Mouse (Mus musculus) heart, embryonic 12.5 days (tissue): ENCODE measurements around the gene H60c. TPM values are rescaled to one million over a fixed set of nuclear protein-coding genes. Genes with fewer than 3 reads are reported as not detected.

Experiments
- ATAC-seq: fragments of 200-750 bp; cut with Nextera tagmentation; 2 replicates; pipeline ENCODE4 v1.8.0; 2017; ENCODE audit warnings: moderate TSS enrichment, moderate library complexity; ENCODE audit not compliant: insufficient number of reproducible peaks, low FRiP score
- H3K27ac ChIP-seq: fragments of 300-500 bp; sonication (generic); 2 replicates; pipeline ENCODE4 v1.5.1; 2016; ENCODE audit warnings: mild to moderate bottlenecking, moderate library complexity; ENCODE audit not compliant: poor library complexity, severe bottlenecking
- H3K27me3 ChIP-seq: fragments of 300-500 bp; sonication (generic); replicated peaks from 2 replicates; pipeline ENCODE4 v1.6.1; 2016; ENCODE audit warnings: mild to moderate bottlenecking, moderate library complexity
- H3K36me3 ChIP-seq: fragments of 300-500 bp; sonication (generic); 2 replicates; pipeline ENCODE4 v1.6.1; 2016; ENCODE audit warnings: mild to moderate bottlenecking, moderate library complexity
- H3K4me1 ChIP-seq: fragments of 300-500 bp; sonication (generic); replicated peaks from 2 replicates; pipeline ENCODE4 v1.6.1; 2016; ENCODE audit warnings: mild to moderate bottlenecking
- H3K4me2 ChIP-seq: fragments of 300-500 bp; sonication (generic); 2 replicates; pipeline ENCODE4 v1.6.1; 2016; ENCODE audit warnings: mild to moderate bottlenecking, moderate library complexity
- H3K4me3 ChIP-seq: fragments of 300-500 bp; sonication (generic); 2 replicates; pipeline ENCODE4 v1.5.1; 2016; ENCODE audit warnings: mild to moderate bottlenecking
- H3K9ac ChIP-seq: fragments of 300-500 bp; sonication (generic); 2 replicates; pipeline ENCODE4 v1.6.1; 2016; ENCODE audit warnings: mild to moderate bottlenecking, moderate library complexity
- H3K9me3 ChIP-seq: fragments of 300-500 bp; sonication (generic); replicated peaks from 2 replicates; pipeline ENCODE4 v1.6.1; 2016; ENCODE audit warnings: mild to moderate bottlenecking, moderate library complexity
- WGBS: fragments of 180-500 bp; shearing (Covaris S2); methylation state at CpG from one replicate; pipeline ENCODE4 v1.1.7; 2016; 5-methylcytosine and 5-hydroxymethylcytosine counted together
- polyA plus RNA-seq: library from polyadenylated mRNA; unstranded; fragments of >200 nt; fragmentation: Nextera tagmentation; extraction: Ambion mirVana; gene quantifications from 2 replicates; pipeline ENCODE4 v1.2.1, GENCODE M21; 2016

H60c gene
- polyA plus RNA-seq, 1 experiment from 2014 or later: not detected

DNA sequence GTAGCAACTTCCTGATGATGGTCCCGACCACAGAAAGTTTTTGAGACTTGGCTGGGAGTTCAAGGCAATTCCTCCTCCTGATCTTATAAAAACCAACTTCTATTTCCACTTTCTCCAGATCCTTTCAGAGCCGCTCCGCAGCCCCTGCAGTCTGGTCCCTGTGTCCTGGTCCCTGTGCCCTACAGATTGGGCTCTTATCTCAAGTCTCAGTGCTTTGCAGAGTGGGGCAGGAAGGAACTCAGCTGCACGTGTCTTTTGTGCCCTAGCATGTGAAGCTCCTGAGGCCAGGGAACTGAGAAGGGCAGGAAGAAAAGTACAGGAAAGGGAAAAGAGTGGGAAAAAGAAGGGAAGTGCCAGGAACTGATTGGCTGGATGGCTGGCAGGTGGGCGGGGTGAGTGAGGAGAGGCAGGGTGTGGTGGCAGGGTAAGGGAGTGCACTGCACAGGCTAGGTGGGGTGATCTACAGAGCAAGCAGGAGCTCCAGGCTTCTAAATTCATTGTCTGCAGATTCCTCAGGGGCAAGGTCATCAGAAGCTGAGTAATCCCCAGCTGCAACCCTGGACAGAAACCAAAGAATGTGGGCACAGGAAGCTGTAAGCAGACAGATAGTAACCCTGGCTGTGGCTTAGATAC lies 30.8 kb downstream of the H60c start:
- Histone ChIP-seq H3K36me3 (no peaks in the 10 kb centered on the region), H3K27me3 (no peaks in the 10 kb centered on the region), H3K9me3 (no peaks in the 10 kb centered on the region; the same call in 1 of the 2 replicates), H3K4me3 (no peak overlapping the region), H3K27ac (no peak overlapping the region), H3K4me2 (no peak overlapping the region), H3K9ac (no peak overlapping the region), H3K4me1 (peaks cover 5% of the 10 kb centered on the region)
- 36% methylated on average over 5 of the region's 5 CpGs for WGBS
- ATAC-seq: no peak

DNA sequence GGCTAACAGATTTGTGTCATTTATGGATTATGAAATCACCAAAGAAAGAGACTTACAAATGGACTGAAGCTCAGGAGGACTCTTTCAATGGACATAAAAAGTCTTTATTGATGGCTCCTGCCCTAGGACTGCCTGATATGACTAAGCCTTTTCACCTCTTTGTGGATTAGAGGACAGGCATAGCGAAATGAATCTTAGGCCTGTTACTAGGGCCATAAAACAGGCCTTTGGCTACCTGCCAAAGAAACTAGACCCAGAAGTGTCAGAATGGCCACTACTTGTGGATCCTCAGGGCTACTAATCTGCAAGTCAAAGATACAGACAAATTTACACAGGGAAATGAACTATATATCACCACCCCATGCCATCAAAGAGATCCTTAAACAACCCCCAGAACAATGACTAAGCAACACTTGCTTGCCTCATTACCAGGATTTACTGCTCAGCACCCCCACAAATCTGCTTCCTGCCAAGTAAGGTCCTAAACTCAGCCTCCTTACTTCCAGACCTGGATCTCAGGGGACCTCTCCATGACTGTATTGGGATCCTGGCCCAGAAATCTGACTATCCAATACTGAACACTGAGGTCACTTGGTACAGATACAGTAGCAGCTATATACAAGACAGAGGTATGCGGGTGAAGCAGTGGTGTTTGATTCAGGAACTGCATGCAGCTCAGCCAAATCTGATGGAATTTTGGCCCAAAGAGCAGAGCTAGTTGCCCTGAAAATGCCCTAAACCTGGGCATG lies 39.0 kb downstream of the H60c start:
- Histone ChIP-seq H3K4me3 (no peak overlapping the region), H3K4me2 (no peak overlapping the region), H3K36me3 (no peaks in the 10 kb centered on the region), H3K9me3 (peaks cover 3% of the 10 kb centered on the region), H3K9ac (no peak overlapping the region), H3K27me3 (no peaks in the 10 kb centered on the region), H3K4me1 (no peaks in the 10 kb centered on the region), H3K27ac (no peak overlapping the region)
- WGBS: 58% methylated on average over 2 of the region's 2 CpGs
- ATAC-seq: no peak

Other genes with a start within 250 kb of the H60c start
- gene Ppp1r14c, start 98.3 kb upstream of the H60c start, polyA plus RNA-seq: 217 and 222 TPM in 2 replicates